Comparison of ENCODE assay signal across 25 mouse cellular contexts in genomic region chr4:91907147-91907546, GRCm38 (mm10).
"Had no signal": no experiment of that assay in that cellular context is flagged by ENCODE, and none has a peak within 500 bp of the region (broad histone marks: within the 10 kb centered on the region; RNA-seq: fewer than 3 reads in every experiment).

No protein-coding gene starts in this region.

- H3K4me1 ChIP-seq: embryonic facial prominence, embryonic 10.5 days; embryonic facial prominence, embryonic 12.5 days; embryonic facial prominence, embryonic 13.5 days; embryonic facial prominence, embryonic 15.5 days; forebrain, embryonic 10.5 days; forebrain, embryonic 12.5 days; forebrain, embryonic 13.5 days; forebrain, embryonic 15.5 days had no signal

- H3K9me3 ChIP-seq: embryonic facial prominence, embryonic 10.5 days; embryonic facial prominence, embryonic 12.5 days; embryonic facial prominence, embryonic 13.5 days; embryonic facial prominence, embryonic 15.5 days; forebrain, embryonic 10.5 days; forebrain, embryonic 12.5 days; forebrain, embryonic 13.5 days; forebrain, embryonic 15.5 days had no signal

- H3K27me3 ChIP-seq: embryonic facial prominence, embryonic 12.5 days; embryonic facial prominence, embryonic 13.5 days; embryonic facial prominence, embryonic 15.5 days; forebrain, embryonic 12.5 days; forebrain, embryonic 13.5 days; forebrain, embryonic 15.5 days had no signal

- H3K4me3 ChIP-seq: embryonic facial prominence, embryonic 10.5 days; embryonic facial prominence, embryonic 12.5 days; embryonic facial prominence, embryonic 13.5 days; embryonic facial prominence, embryonic 15.5 days; erythroblast, embryonic 14.5 days; forebrain, embryonic 10.5 days; forebrain, embryonic 12.5 days; forebrain, embryonic 13.5 days; forebrain, embryonic 15.5 days; gastrocnemius, adult 2 months; heart, adult 2 months had no signal

- DNase-seq: cerebellum, adult 9-10 months; cerebellum, adult 9-11 months; cerebellum, postnatal 10 days; cerebellum, postnatal 14 days; cerebellum, postnatal 25 days; cerebellum, postnatal 36 days; embryo, embryonic 11 days; forebrain, postnatal 0 days; gastrocnemius, adult 2 months; gastrocnemius, postnatal 10 days; gastrocnemius, postnatal 14 days; gastrocnemius, postnatal 25 days; gastrocnemius, postnatal 36 days; heart, adult 11 months; heart, adult 18-20 months; heart, adult 2 months had no signal

- H3K9ac ChIP-seq: embryonic facial prominence, embryonic 12.5 days; embryonic facial prominence, embryonic 13.5 days; embryonic facial prominence, embryonic 15.5 days; forebrain, embryonic 12.5 days; forebrain, embryonic 13.5 days; forebrain, embryonic 15.5 days; forebrain, postnatal 0 days had no signal

- H3K27ac ChIP-seq: embryonic facial prominence, embryonic 10.5 days; embryonic facial prominence, embryonic 12.5 days; embryonic facial prominence, embryonic 13.5 days; embryonic facial prominence, embryonic 15.5 days; forebrain, embryonic 10.5 days; forebrain, embryonic 12.5 days; forebrain, embryonic 13.5 days; forebrain, embryonic 15.5 days; gastrocnemius, adult 2 months; heart, adult 2 months had no signal

- H3K36me3 ChIP-seq: embryonic facial prominence, embryonic 10.5 days; embryonic facial prominence, embryonic 12.5 days; embryonic facial prominence, embryonic 13.5 days; embryonic facial prominence, embryonic 15.5 days; forebrain, embryonic 10.5 days; forebrain, embryonic 12.5 days; forebrain, embryonic 15.5 days had no signal
